Mouse (Mus musculus): ENCODE results near the gene Acad10. TPM values are rescaled to one million over a fixed set of nuclear protein-coding genes. Genes with fewer than 3 reads are reported as not detected.

Acad10 gene
- total RNA-seq, 2 experiments from 2014 or later = 4.0 to 5.3 TPM

GRCm38 (mm10) chr5:121583765-121584501, 76.4 kb downstream of the Acad10 start:
- peak; percentile 51 to 65 for DNase-seq (ENCODE audit: low spot score in 2 of 2)
- intact Hi-C loops (cut with DNase I) = no loop called here

GRCm38 (mm10) chr5:121581945-121582344, 78.4 kb downstream of the Acad10 start:
- intact Hi-C loops (cut with DNase I) = no loop called here
- DNase-seq (ENCODE audit: low spot score in 2 of 2) = no peak

GRCm38 (mm10) chr5:121576927-121577488, 83.3 kb downstream of the Acad10 start:
- intact Hi-C loops (cut with DNase I) = no loop called here
- no peak for DNase-seq (ENCODE audit: low spot score in 2 of 2)

- no peak for DNase-seq (ENCODE audit: low spot score in 2 of 2)
- intact Hi-C loops (cut with DNase I) = no loop called here
Measured at GRCm38 (mm10) chr5:121575867-121576266, 84.4 kb downstream of the Acad10 start.

GRCm38 (mm10) chr5:121574145-121574544, 86.2 kb downstream of the Acad10 start:
- intact Hi-C loops (cut with DNase I) = no loop called here
- no peak for DNase-seq (ENCODE audit: low spot score in 2 of 2)

Other genes starting within 250 kb of the Acad10 start
- 1 to 10 TPM; 9.2 to 9.4 TPM for gene Tmem116, start 208.6 kb downstream of the Acad10 start, total RNA-seq (2021)
- gene Erp29, start 208.0 kb downstream of the Acad10 start, total RNA-seq (2021) = 100 to 1,000 TPM; 140 to 151 TPM
- under 1 TPM in 1 of 2 experiments, not detected in 1; 0.10 TPM for gene Adam1b, start 157.1 kb downstream of the Acad10 start, total RNA-seq (2021)
- 10 to 100 TPM in 1 of 2 experiments, 1 to 10 TPM in 1; 7.7 to 13.9 TPM for gene Adam1a, start 115.0 kb downstream of the Acad10 start, total RNA-seq (2021)
- gene Gm42878, start 115.0 kb downstream of the Acad10 start, total RNA-seq (2021) = not detected
- 10 to 100 TPM; 59.5 to 67.7 TPM for gene Mapkapk5, start 114.6 kb downstream of the Acad10 start, total RNA-seq (2021)
- gene Aldh2, start 66.7 kb downstream of the Acad10 start, total RNA-seq (2021) = 100 to 1,000 TPM; 109 to 120 TPM
- gene Acad12, start 41.6 kb downstream of the Acad10 start, total RNA-seq (2021) = 1 to 10 TPM; 5.4 to 6.6 TPM
- 10 to 100 TPM; 64.5 to 69.5 TPM for gene Brap, start within 50 bp of the Acad10 start, total RNA-seq (2021)
- 100 to 1,000 TPM; 204 to 251 TPM for gene Atxn2, start 50.8 kb upstream of the Acad10 start, total RNA-seq (2021)
- gene Sh2b3, start 177.1 kb upstream of the Acad10 start, total RNA-seq (2021) = 10 to 100 TPM; 22.0 to 22.5 TPM
- gene Pheta1, start 188.5 kb upstream of the Acad10 start, total RNA-seq (2021) = 10 to 100 TPM in 1 of 2 experiments, 1 to 10 TPM in 1; 9.1 to 11.4 TPM